8 mouse cellular contexts compared by ENCODE assay signal in the genomic region with DNA sequence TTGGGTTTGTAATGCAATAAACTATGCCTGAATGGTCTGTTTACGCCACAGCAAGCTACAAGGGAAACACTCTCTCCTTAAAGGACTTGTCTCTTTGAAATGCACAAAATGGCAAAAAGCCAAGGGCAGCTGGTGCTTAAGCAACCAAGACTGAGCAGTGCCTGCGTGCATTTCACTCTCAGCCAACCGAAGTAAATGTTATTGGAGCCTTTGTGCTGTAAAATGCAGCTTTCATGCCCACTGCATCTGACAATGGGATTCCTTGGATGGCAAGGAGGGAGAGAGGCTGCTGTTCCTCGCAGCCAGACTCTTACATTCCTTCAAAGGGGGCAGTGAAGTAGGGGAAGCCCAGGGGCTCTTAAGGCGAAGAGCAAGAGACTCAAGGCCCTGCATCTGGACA.
DNase-seq lines count a peak whose midpoint lies in the region; ATAC-seq and TF ChIP-seq lines count a peak whose summit lies in the region.

No protein-coding gene starts in this region.

- TF ChIP-seq POLR2A in kidney, adult 2 months (IDR thresholded peaks at IDR 0.05; ENCODE audit: low read depth, low read length) = no peak
- no peak for TF ChIP-seq POLR2A in thymus, adult 2 months (IDR thresholded peaks at IDR 0.05; ENCODE audit: control insufficient read depth, extremely low read depth, insufficient read depth, low read length, poor library complexity)

- H3K4me2 ChIP-seq in forebrain, embryonic 15.5 days (replicated peaks) = no peak overlapping the region
- H3K4me2 ChIP-seq in limb, embryonic 13.5 days (replicated peaks) = peak overlapping the region; percentile 14; the same call in 1 of the 2 replicates
- H3K4me2 ChIP-seq in intestine, postnatal 0 days (replicated peaks; ENCODE audit: low read depth) = no peak overlapping the region

- peak; percentile 18 for DNase-seq in kidney, adult 2 months
- DNase-seq in kidney, adult 18-20 months = no peak
- peak; percentile 5 for DNase-seq in adipocyte (ENCODE audit: low spot score)
- no peak for DNase-seq in thymus, adult 2 months
- DNase-seq in urinary bladder, postnatal 14 days (ENCODE audit: low spot score) = no peak

- no peak for TF ChIP-seq CTCF in kidney, adult 2 months (conservative IDR thresholded peaks at IDR 0.05; ENCODE audit: insufficient read depth, insufficient read length, low read depth, low read length)
- TF ChIP-seq CTCF in thymus, adult 2 months (IDR thresholded peaks at IDR 0.05; ENCODE audit: borderline replicate concordance, control insufficient read depth, extremely low read depth, insufficient read depth, low read length, poor library complexity) = no peak
- no peak for TF ChIP-seq CTCF in intestine, postnatal 0 days (IDR thresholded peaks at IDR 0.05; ENCODE audit: low read depth)

- H3K9ac ChIP-seq in forebrain, embryonic 15.5 days (replicated peaks) = no peak overlapping the region
- H3K9ac ChIP-seq in limb, embryonic 13.5 days = no peak overlapping the region
- H3K9ac ChIP-seq in intestine, postnatal 0 days (ENCODE audit: low read depth, low read length) = no peak overlapping the region

- no peaks in the 10 kb centered on the region for H3K4me1 ChIP-seq in kidney, adult 2 months (ENCODE audit: control insufficient read depth, insufficient read depth, low read length)
- H3K4me1 ChIP-seq in forebrain, embryonic 15.5 days = peaks cover 29% of the 10 kb centered on the region
- H3K4me1 ChIP-seq in limb, embryonic 13.5 days = peaks cover 46% of the 10 kb centered on the region
- H3K4me1 ChIP-seq in thymus, adult 2 months (replicated peaks; ENCODE audit: control insufficient read depth, insufficient read depth, low read length) = no peaks in the 10 kb centered on the region
- no peaks in the 10 kb centered on the region for H3K4me1 ChIP-seq in intestine, postnatal 0 days (replicated peaks; ENCODE audit: control insufficient read depth, insufficient read depth, low read length)

- H3K4me3 ChIP-seq in kidney, adult 2 months (ENCODE audit: insufficient read depth, low read depth, low read length) = no peak overlapping the region
- no peak overlapping the region for H3K4me3 ChIP-seq in forebrain, embryonic 15.5 days
- no peak overlapping the region for H3K4me3 ChIP-seq in limb, embryonic 13.5 days
- no peak overlapping the region for H3K4me3 ChIP-seq in thymus, adult 2 months (ENCODE audit: control insufficient read depth, insufficient read depth, low read length)
- H3K4me3 ChIP-seq in intestine, postnatal 0 days (ENCODE audit: low read depth, low read length) = no peak overlapping the region

- H3K27me3 ChIP-seq in kidney, adult 2 months (replicated peaks; ENCODE audit: control insufficient read depth, insufficient read depth, low read length) = no peaks in the 10 kb centered on the region
- H3K27me3 ChIP-seq in forebrain, embryonic 15.5 days = 0 out of 2 replicates have a peak, but pooled peaks cover 2% of the 10 kb centered on the region
- no peaks in the 10 kb centered on the region for H3K27me3 ChIP-seq in limb, embryonic 13.5 days
- no peaks in the 10 kb centered on the region for H3K27me3 ChIP-seq in thymus, adult 2 months (ENCODE audit: control insufficient read depth, insufficient read depth, low read length)
- no peaks in the 10 kb centered on the region for H3K27me3 ChIP-seq in intestine, postnatal 0 days (replicated peaks; ENCODE audit: control insufficient read depth, insufficient read depth, low read length)

- peak; percentile 94 for ATAC-seq in forebrain, embryonic 15.5 days (replicated peaks)
- peak; percentile 36; the same call in 1 of the 2 replicates for ATAC-seq in limb, embryonic 13.5 days (ENCODE audit: low FRiP score, low read depth)
- ATAC-seq in intestine, postnatal 0 days = no peak

- 31% methylated on average over 5 of the region's 5 CpGs for WGBS in kidney, adult 2 months
- WGBS in forebrain, embryonic 15.5 days = 2% methylated on average over 5 of the region's 5 CpGs
- 12% methylated on average over 5 of the region's 5 CpGs for WGBS in limb, embryonic 13.5 days
- 66% methylated on average over 5 of the region's 5 CpGs for WGBS in thymus, adult 2 months
- WGBS in intestine, postnatal 0 days = 30% methylated on average over 5 of the region's 5 CpGs

- H3K36me3 ChIP-seq in kidney, adult 2 months (ENCODE audit: control insufficient read depth, insufficient read depth, low read length) = no peaks in the 10 kb centered on the region
- no peaks in the 10 kb centered on the region for H3K36me3 ChIP-seq in forebrain, embryonic 15.5 days
- no peaks in the 10 kb centered on the region for H3K36me3 ChIP-seq in limb, embryonic 13.5 days
- no peaks in the 10 kb centered on the region for H3K36me3 ChIP-seq in thymus, adult 2 months (ENCODE audit: control insufficient read depth, insufficient read depth, low read length)
- no peaks in the 10 kb centered on the region for H3K36me3 ChIP-seq in intestine, postnatal 0 days (ENCODE audit: control insufficient read depth, insufficient read depth)

- H3K9me3 ChIP-seq in forebrain, embryonic 15.5 days = no peaks in the 10 kb centered on the region
- H3K9me3 ChIP-seq in limb, embryonic 13.5 days = no peaks in the 10 kb centered on the region
- H3K9me3 ChIP-seq in intestine, postnatal 0 days (ENCODE audit: control insufficient read depth) = no peaks in the 10 kb centered on the region

- H3K27ac ChIP-seq in kidney, adult 2 months (ENCODE audit: insufficient read depth, low read depth, low read length) = no peak overlapping the region
- peak overlapping the region; percentile 80 for H3K27ac ChIP-seq in forebrain, embryonic 15.5 days (replicated peaks)
- H3K27ac ChIP-seq in limb, embryonic 13.5 days = peak overlapping the region; percentile 39; the same call in 1 of the 2 replicates
- H3K27ac ChIP-seq in thymus, adult 2 months (ENCODE audit: control insufficient read depth, insufficient read depth, low read length) = no peak overlapping the region
- no peak overlapping the region for H3K27ac ChIP-seq in intestine, postnatal 0 days (ENCODE audit: low read depth, low read length)

Comparison
In these comparisons a context has a peak if more than half of its experiments do, and no peak if none do; other contexts are left out.
1. DNase-seq: peak in kidney, adult 2 months (single experiment) and adipocyte (single experiment); none in kidney, adult 18-20 months (single experiment), thymus, adult 2 months (single experiment) and urinary bladder, postnatal 14 days (single experiment).
2. H3K27ac ChIP-seq: peak in forebrain, embryonic 15.5 days (single experiment) and limb, embryonic 13.5 days (single experiment); none in kidney, adult 2 months (single experiment), thymus, adult 2 months (single experiment) and intestine, postnatal 0 days (single experiment).